In genomic region chrX:136139640-136140004, GRCm38 (mm10) we compare ENCODE assay signal across 13 mouse cellular contexts. TPM values are rescaled to one million over a fixed set of nuclear protein-coding genes. Genes with fewer than 3 reads are reported as not detected.
DNase-seq lines count a peak whose midpoint lies in the region; ATAC-seq and TF ChIP-seq lines count a peak whose summit lies in the region.
"Not testable (repeated sequence)": the region's sequence is repeated elsewhere in the genome, so short reads cannot be mapped to it uniquely, and the experiment has no call there.
"Had no signal": no experiment of that assay in that cellular context is flagged by ENCODE, and none has a peak within 500 bp of the region (broad histone marks: within the 10 kb centered on the region; RNA-seq: fewer than 3 reads in every experiment).

No protein-coding gene starts in this region.

- WGBS in forebrain, embryonic 14.5 days: 38% methylated on average over 5 of the region's 5 CpGs
- WGBS in hindbrain, embryonic 11.5 days: 38% methylated on average over 5 of the region's 5 CpGs
- 29% methylated on average over 5 of the region's 5 CpGs for WGBS in kidney, embryonic 16.5 days
- 20% methylated on average over 5 of the region's 5 CpGs for WGBS in liver, embryonic 13.5 days (ENCODE audit: insufficient replicate concordance)
- 39% methylated on average over 5 of the region's 5 CpGs for WGBS in midbrain, embryonic 12.5 days
- 38% methylated on average over 5 of the region's 5 CpGs for WGBS in stomach, embryonic 15.5 days

- peak overlapping the region; percentile 61 to 77 for H3K4me3 ChIP-seq in ES-E14 (ENCODE audit: insufficient read depth in 1 of 2, low read depth in 1 of 2, low read length in 2 of 2, poor library complexity in 1 of 2, severe bottlenecking in 1 of 2)
- peak overlapping the region; percentile 26; the same call in 1 of the 2 replicates for H3K4me3 ChIP-seq in cortical plate, adult 2 months (ENCODE audit: insufficient read depth, low read length)
- peak overlapping the region; percentile 31 for H3K4me3 ChIP-seq in forebrain, embryonic 14.5 days (ENCODE audit: low read depth, low read length)
- H3K4me3 ChIP-seq in hindbrain, embryonic 11.5 days (ENCODE audit: low read depth, low read length): peak overlapping the region; percentile 32
- peak overlapping the region; percentile 36 for H3K4me3 ChIP-seq in kidney, embryonic 16.5 days (ENCODE audit: low read length)
- peak overlapping the region; percentile 65 for H3K4me3 ChIP-seq in liver, embryonic 13.5 days (replicated peaks)
- H3K4me3 ChIP-seq in midbrain, embryonic 12.5 days: peak overlapping the region; percentile 47
- H3K4me3 ChIP-seq in stomach, embryonic 15.5 days (replicated peaks): peak overlapping the region; percentile 32

- not testable (repeated sequence) for H3K4me1 ChIP-seq in ES-E14 (ENCODE audit: control insufficient read depth in 2 of 2, insufficient read depth in 2 of 2, low read length in 2 of 2, poor library complexity in 1 of 2); cortical plate, adult 2 months (ENCODE audit: control insufficient read depth, insufficient read depth, low read length); forebrain, embryonic 14.5 days (ENCODE audit: control insufficient read depth, insufficient read depth, low read length); hindbrain, embryonic 11.5 days (replicated peaks; ENCODE audit: control insufficient read depth, insufficient read depth, low read length); kidney, embryonic 16.5 days (ENCODE audit: insufficient read depth, low read length); midbrain, embryonic 12.5 days; stomach, embryonic 15.5 days
- peaks cover 32% of the 10 kb centered on the region for H3K4me1 ChIP-seq in liver, embryonic 13.5 days (replicated peaks)

- not testable (repeated sequence) for H3K27ac ChIP-seq in ES-E14 (ENCODE audit: insufficient read depth, low read depth, low read length, poor library complexity, severe bottlenecking); cortical plate, adult 2 months (ENCODE audit: insufficient read depth, low read length); forebrain, embryonic 14.5 days (ENCODE audit: low read depth, low read length); hindbrain, embryonic 11.5 days (ENCODE audit: low read depth, low read length); kidney, embryonic 16.5 days (ENCODE audit: low read length); midbrain, embryonic 12.5 days (replicated peaks); stomach, embryonic 15.5 days
- H3K27ac ChIP-seq in liver, embryonic 13.5 days: peak overlapping the region; percentile 64

- H3K9ac ChIP-seq in ES-E14 (ENCODE audit: insufficient read depth, low read depth, low read length, poor library complexity, severe bottlenecking): peak overlapping the region; percentile 73
- H3K9ac ChIP-seq in forebrain, embryonic 14.5 days (ENCODE audit: low read length): peak overlapping the region; percentile 51
- not testable (repeated sequence) for H3K9ac ChIP-seq in hindbrain, embryonic 11.5 days (ENCODE audit: low read depth, low read length); kidney, embryonic 16.5 days (replicated peaks; ENCODE audit: low read length); stomach, embryonic 15.5 days
- peak overlapping the region; percentile 76 for H3K9ac ChIP-seq in liver, embryonic 13.5 days
- peak overlapping the region; percentile 31; the same call in 1 of the 2 replicates for H3K9ac ChIP-seq in midbrain, embryonic 12.5 days (replicated peaks)

- peak; percentile 10; the same call in 1 of the 2 replicates for ATAC-seq in forebrain, embryonic 14.5 days
- not testable (repeated sequence) for ATAC-seq in hindbrain, embryonic 11.5 days (ENCODE audit: low FRiP score); kidney, embryonic 16.5 days (ENCODE audit: low FRiP score, low TSS enrichment); midbrain, embryonic 12.5 days (ENCODE audit: low FRiP score, low read depth); stomach, embryonic 15.5 days (ENCODE audit: insufficient read depth, low FRiP score, low read depth)
- peak; percentile 22 for ATAC-seq in liver, embryonic 13.5 days (ENCODE audit: low read depth)

- H3K4me2 ChIP-seq in forebrain, embryonic 14.5 days (ENCODE audit: low read length): peak overlapping the region; percentile 48
- peak overlapping the region; percentile 40 for H3K4me2 ChIP-seq in hindbrain, embryonic 11.5 days (replicated peaks; ENCODE audit: low read depth, low read length)
- H3K4me2 ChIP-seq in kidney, embryonic 16.5 days (replicated peaks; ENCODE audit: low read depth, low read length): peak overlapping the region; percentile 45
- peak overlapping the region; percentile 54 for H3K4me2 ChIP-seq in liver, embryonic 13.5 days
- H3K4me2 ChIP-seq in midbrain, embryonic 12.5 days (replicated peaks): peak overlapping the region; percentile 52
- H3K4me2 ChIP-seq in stomach, embryonic 15.5 days: peak overlapping the region; percentile 44

- H3K27me3 ChIP-seq in forebrain, embryonic 14.5 days (replicated peaks; ENCODE audit: control insufficient read depth, insufficient read depth, low read length); hindbrain, embryonic 11.5 days (ENCODE audit: control insufficient read depth, insufficient read depth, low read length); kidney, embryonic 16.5 days (ENCODE audit: insufficient read depth, low read length); liver, embryonic 13.5 days; midbrain, embryonic 12.5 days; stomach, embryonic 15.5 days (replicated peaks): not testable (repeated sequence)

- DNase-seq in ES-E14 (ENCODE audit: low read depth, low spot score); forebrain, embryonic 14.5 days (ENCODE audit: low spot score); hindbrain, embryonic 11.5 days (ENCODE audit: low spot score); liver, embryonic 13.5 days: not testable (repeated sequence)

- not testable (repeated sequence) for TF ChIP-seq CTCF in cortical plate, adult 2 months (IDR thresholded peaks at IDR 0.05; ENCODE audit: extremely low read depth, insufficient read depth, low read length)

- TF ChIP-seq POLR2A in cortical plate, adult 2 months (IDR thresholded peaks at IDR 0.05; ENCODE audit: extremely low read depth, insufficient read depth, low read length): not testable (repeated sequence)

- H3K9me3 ChIP-seq in ES-E14 (ENCODE audit: control insufficient read depth, insufficient read depth, low read depth, low read length); forebrain, embryonic 14.5 days (replicated peaks; ENCODE audit: control insufficient read depth, low read length); hindbrain, embryonic 11.5 days (ENCODE audit: control insufficient read depth, low read length); kidney, embryonic 16.5 days (ENCODE audit: low read length); liver, embryonic 13.5 days (replicated peaks); midbrain, embryonic 12.5 days; stomach, embryonic 15.5 days: not testable (repeated sequence)

- H3K36me3 ChIP-seq in ES-E14 (ENCODE audit: control insufficient read depth, insufficient read depth, low read length, poor library complexity, severe bottlenecking); forebrain, embryonic 14.5 days (ENCODE audit: control insufficient read depth, insufficient read depth, low read length); hindbrain, embryonic 11.5 days (ENCODE audit: control insufficient read depth, insufficient read depth, low read length); kidney, embryonic 16.5 days (ENCODE audit: insufficient read depth, low read length); liver, embryonic 13.5 days; midbrain, embryonic 12.5 days; stomach, embryonic 15.5 days: not testable (repeated sequence)

- in situ Hi-C loops in ES-E14 (cut with MboI; ENCODE audit: low sequenced_read_pairs in 2 of 2, unreplicated experiment in 2 of 2): not testable (repeated sequence)

RNA-seq across cellular contexts. Expression of gene Bex4, which starts 0.8 kb away (rescaled TPM):
- total RNA-seq in ES-E14 (2012; rRNA removed): 49.2 and 68.7 TPM in 2 replicates
- 22.9 and 23.4 TPM in 2 replicates for polyA plus RNA-seq in cortical plate, adult 2 months (2012; rRNA removed)
- polyA plus RNA-seq in forebrain, embryonic 14.5 days (2014; fragmentation: Nextera tagmentation; extraction: Ambion mirVana): 123 and 138 TPM in 2 replicates
- polyA plus RNA-seq in hindbrain, embryonic 11.5 days (2014; fragmentation: Nextera tagmentation; extraction: Ambion mirVana): 85.4 and 86.3 TPM in 2 replicates
- polyA plus RNA-seq in kidney, embryonic 16.5 days (2015; fragmentation: Nextera tagmentation; extraction: Ambion mirVana): 51.8 and 56.4 TPM in 2 replicates
- polyA plus RNA-seq in liver, embryonic 13.5 days (2015; fragmentation: Nextera tagmentation; extraction: Ambion mirVana): 211 and 264 TPM in 2 replicates
- polyA plus RNA-seq in midbrain, embryonic 12.5 days (2016; fragmentation: Nextera tagmentation; extraction: Ambion mirVana): 83.4 and 88.1 TPM in 2 replicates
- polyA plus RNA-seq in stomach, embryonic 15.5 days (2015; fragmentation: Nextera tagmentation; extraction: Ambion mirVana): 123 and 143 TPM in 2 replicates
- total RNA-seq: gastrocnemius, adult 2 months had no signal
- polyA plus RNA-seq: Patski had no signal

RNA-seq across cellular contexts. Expression of gene Tceal8, which starts 32.5 kb away (rescaled TPM):
- total RNA-seq in ES-E14 (2012; rRNA removed): 35.5 and 76.2 TPM in 2 replicates
- 63.0 and 64.1 TPM in 2 replicates for polyA plus RNA-seq in cortical plate, adult 2 months (2012; rRNA removed)
- polyA plus RNA-seq in forebrain, embryonic 14.5 days (2014; fragmentation: Nextera tagmentation; extraction: Ambion mirVana): 136 and 143 TPM in 2 replicates
- polyA plus RNA-seq in hindbrain, embryonic 11.5 days (2014; fragmentation: Nextera tagmentation; extraction: Ambion mirVana): 227 and 238 TPM in 2 replicates
- polyA plus RNA-seq in kidney, embryonic 16.5 days (2015; fragmentation: Nextera tagmentation; extraction: Ambion mirVana): 159 and 170 TPM in 2 replicates
- polyA plus RNA-seq in liver, embryonic 13.5 days (2015; fragmentation: Nextera tagmentation; extraction: Ambion mirVana): 191 and 256 TPM in 2 replicates
- polyA plus RNA-seq in midbrain, embryonic 12.5 days (2016; fragmentation: Nextera tagmentation; extraction: Ambion mirVana): 157 and 164 TPM in 2 replicates
- polyA plus RNA-seq in stomach, embryonic 15.5 days (2015; fragmentation: Nextera tagmentation; extraction: Ambion mirVana): 188 and 195 TPM in 2 replicates

RNA-seq across cellular contexts. Expression of gene Nxf3, which starts 54.6 kb away (rescaled TPM):
- total RNA-seq in ES-E14 (2012; rRNA removed): 3.0 and 6.6 TPM in 2 replicates
- polyA plus RNA-seq in cortical plate, adult 2 months (2012; rRNA removed): 0.09 and 0.23 TPM in 2 replicates
- 0.05 TPM in 1 of 2 replicates, not detected in the other for polyA plus RNA-seq in forebrain, embryonic 14.5 days (2014; fragmentation: Nextera tagmentation; extraction: Ambion mirVana)
- not detected in 2 replicates for polyA plus RNA-seq in hindbrain, embryonic 11.5 days (2014; fragmentation: Nextera tagmentation; extraction: Ambion mirVana)
- polyA plus RNA-seq in kidney, embryonic 16.5 days (2015; fragmentation: Nextera tagmentation; extraction: Ambion mirVana): not detected in 2 replicates
- 0.18 and 0.21 TPM in 2 replicates for polyA plus RNA-seq in liver, embryonic 13.5 days (2015; fragmentation: Nextera tagmentation; extraction: Ambion mirVana)
- not detected in 2 replicates for polyA plus RNA-seq in midbrain, embryonic 12.5 days (2016; fragmentation: Nextera tagmentation; extraction: Ambion mirVana)
- 0.06 TPM in 1 of 2 replicates, not detected in the other for polyA plus RNA-seq in stomach, embryonic 15.5 days (2015; fragmentation: Nextera tagmentation; extraction: Ambion mirVana)
- total RNA-seq: adrenal gland, postnatal 10 days; gastrocnemius, adult 2 months; liver, adult 2 months had no signal
- polyA plus RNA-seq: liver, adult 2 months; Patski; small intestine, adult 2 months had no signal
